Mouse (Mus musculus) liver, adult 2 months (tissue): Measurements from ENCODE around the gene Klk4. TPM values are rescaled to one million over a fixed set of nuclear protein-coding genes. Genes with fewer than 3 reads are reported as not detected.

Experiments
- DNase-seq: peaks from one replicate; pipeline ENCODE4 v3.0.0-alpha.2; 2011; ENCODE audit warnings: low read depth, low spot score; ENCODE audit errors: extremely low read depth
- H3K27ac ChIP-seq: fragments of 200-500 bp; replicated peaks from 2 replicates; pipeline ENCODE4 v1.5.1; 2012; ENCODE audit warnings: low read depth, mild to moderate bottlenecking, control low read depth, inconsistent platforms, low read length; ENCODE audit not compliant: insufficient read depth
- H3K27me3 ChIP-seq: fragments of 200-500 bp; 2 replicates; pipeline ENCODE4 v1.6.1; 2012; ENCODE audit warnings: mild to moderate bottlenecking, moderate library complexity, low read length, inconsistent platforms; ENCODE audit not compliant: control insufficient read depth, insufficient read depth
- H3K36me3 ChIP-seq: fragments of 200-500 bp; 2 replicates; pipeline ENCODE4 v1.6.1; 2012; ENCODE audit warnings: low read length, inconsistent platforms; ENCODE audit not compliant: control insufficient read depth, insufficient read depth
- H3K4me1 ChIP-seq: fragments of 200-500 bp; 2 replicates; pipeline ENCODE4 v1.6.1; 2011; ENCODE audit warnings: low read length; ENCODE audit not compliant: control insufficient read depth, insufficient read depth
- H3K4me3 ChIP-seq: fragments of 200-500 bp; 2 replicates; pipeline ENCODE4 v1.5.1; 2011; ENCODE audit warnings: low read depth, mild to moderate bottlenecking, control low read depth, low read length, moderate library complexity; ENCODE audit not compliant: insufficient read depth
- H3K79me2 ChIP-seq: fragments of 200-500 bp; 2 replicates; pipeline ENCODE4 v1.6.1; 2012; ENCODE audit warnings: inconsistent platforms, mild to moderate bottlenecking, low read length, moderate library complexity; ENCODE audit not compliant: control insufficient read depth, insufficient read depth
- H3K9ac ChIP-seq: fragments of 200-500 bp; 2 replicates; pipeline ENCODE4 v1.6.1; 2012; ENCODE audit warnings: low read depth, mild to moderate bottlenecking, control low read depth, inconsistent platforms, low read length
- CTCF ChIP-seq: fragments of 200-500 bp; IDR thresholded peaks from 2 replicates; pipeline ENCODE4 v1.5.1; 2011; ENCODE audit warnings: low read depth, low read length, control low read depth
- POLR2A ChIP-seq: fragments of 200-500 bp; IDR thresholded peaks from 2 replicates; pipeline ENCODE4 v1.6.1; 2011; ENCODE audit warnings: low read length, control low read depth; ENCODE audit not compliant: insufficient read depth; ENCODE audit errors: extremely low read depth
- WGBS: fragments of 180-500 bp; shearing (Covaris S2); methylation state at CpG from one replicate; pipeline ENCODE4 v1.1.7; 2018; 5-methylcytosine and 5-hydroxymethylcytosine counted together
- polyA plus RNA-seq: library from polyadenylated mRNA; depleted of rRNA; stranded (reverse); fragments of >200 nt; gene quantifications from 2 replicates; pipeline ENCODE4 v1.2.3, GENCODE M21; 2012
- total RNA-seq: library from RNA; depleted of rRNA; stranded (reverse); fragments of >200 nt; gene quantifications from 2 replicates; pipeline ENCODE4 v1.2.3, GENCODE M21; 2014

Gene Klk4
- total and polyA plus RNA-seq, 2 experiments: not detected

DNA sequence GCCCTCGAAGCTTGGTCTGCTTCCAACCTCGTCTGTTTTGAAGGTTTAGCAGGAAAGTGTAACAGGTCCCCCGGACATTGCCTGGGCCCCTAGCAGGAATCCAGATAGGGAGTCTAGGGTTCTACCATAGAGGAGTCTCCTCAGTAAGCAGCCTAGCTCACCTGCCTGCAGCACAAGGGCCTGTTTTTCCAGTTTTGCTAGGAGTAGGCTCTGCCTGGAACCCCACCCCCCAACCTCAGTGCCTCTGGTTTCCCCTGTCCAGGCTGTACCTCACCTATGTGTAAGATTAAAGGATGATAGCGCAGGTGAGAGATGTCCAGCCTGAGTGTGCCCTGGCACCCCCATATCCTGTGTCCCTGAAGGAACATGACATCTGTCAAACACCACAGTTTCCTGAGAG, 4.5 kb upstream of the Klk4 start:
- Histone ChIP-seq H3K36me3 (no peaks in the 10 kb centered on the region), H3K79me2 (no peaks in the 10 kb centered on the region), H3K9ac (no peak overlapping the region), H3K27me3 (no peaks in the 10 kb centered on the region), H3K27ac (no peak overlapping the region), H3K4me3 (no peak overlapping the region), H3K4me1 (no peaks in the 10 kb centered on the region)
- TF ChIP-seq POLR2A (no peak), CTCF (no peak)
- DNase-seq: no peak
- 62% methylated on average over 4 of the region's 4 CpGs for WGBS

- Histone ChIP-seq H3K36me3 (no peaks in the 10 kb centered on the region), H3K4me1 (no peaks in the 10 kb centered on the region), H3K27me3 (no peaks in the 10 kb centered on the region), H3K79me2 (no peaks in the 10 kb centered on the region), H3K4me3 (no peak overlapping the region), H3K9ac (no peak overlapping the region), H3K27ac (no peak overlapping the region)
- no peak for DNase-seq
- WGBS: 34% methylated on average over 1 of the region's 1 CpGs
- TF ChIP-seq CTCF (no peak), POLR2A (no peak)
Measured at GRCm38 (mm10) chr7:43878281-43878680, 2.7 kb upstream of the Klk4 start.

DNA sequence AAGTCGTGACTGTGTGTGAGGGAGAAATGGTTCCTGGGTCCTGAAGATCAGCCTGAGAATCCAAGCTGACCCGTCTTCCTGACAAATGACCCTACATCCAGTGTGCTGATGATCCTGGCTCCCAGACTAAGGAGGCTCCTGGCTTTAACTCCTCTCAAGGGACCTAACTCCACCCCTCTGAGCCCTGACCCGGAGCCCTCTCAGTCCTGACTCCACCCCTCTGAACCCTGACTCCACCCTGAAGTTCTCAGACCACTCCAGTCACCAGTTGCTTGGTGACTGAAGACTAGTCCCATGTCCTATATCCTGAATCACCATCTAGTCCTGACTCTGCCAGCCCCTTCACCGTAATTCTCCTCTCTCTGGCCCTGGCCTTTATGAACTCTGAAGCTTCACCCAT, 1.4 kb downstream of the Klk4 start:
- Histone ChIP-seq H3K27me3 (no peaks in the 10 kb centered on the region), H3K27ac (no peak overlapping the region), H3K4me1 (no peaks in the 10 kb centered on the region), H3K9ac (no peak overlapping the region), H3K79me2 (no peaks in the 10 kb centered on the region), H3K4me3 (no peak overlapping the region), H3K36me3 (no peaks in the 10 kb centered on the region)
- TF ChIP-seq CTCF (no peak), POLR2A (no peak)
- 27% methylated on average over 4 of the region's 4 CpGs for WGBS
- DNase-seq: no peak

DNA sequence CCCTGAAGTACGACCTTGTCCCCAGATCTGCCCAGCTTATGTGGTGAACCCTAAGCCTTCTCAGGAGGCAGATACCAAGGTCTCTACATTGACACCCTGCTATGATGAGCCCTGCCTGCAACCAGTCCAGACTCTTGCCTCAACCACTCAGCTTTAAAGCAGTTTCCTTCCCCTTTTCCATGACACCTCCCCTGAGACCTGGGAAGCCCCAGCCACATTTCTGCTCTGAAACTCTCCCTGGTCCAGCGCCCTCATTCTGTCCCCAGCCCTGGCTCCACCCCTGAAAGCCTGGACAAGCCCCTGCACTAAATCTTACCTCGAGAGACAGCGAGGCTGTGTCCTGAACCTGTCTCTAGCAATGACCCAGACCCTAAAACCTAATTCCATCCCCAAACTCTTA, 1.9 kb downstream of the Klk4 start:
- no peaks in the 10 kb centered on the region for H3K36me3 ChIP-seq
- DNase-seq: no peak
- no peak overlapping the region for H3K27ac ChIP-seq
- H3K4me1 ChIP-seq: no peaks in the 10 kb centered on the region
- H3K27me3 ChIP-seq: no peaks in the 10 kb centered on the region
- WGBS: 20% methylated on average over 4 of the region's 4 CpGs
- H3K4me3 ChIP-seq: no peak overlapping the region
- TF ChIP-seq CTCF (no peak), POLR2A (no peak)
- no peak overlapping the region for H3K9ac ChIP-seq
- no peaks in the 10 kb centered on the region for H3K79me2 ChIP-seq

GRCm38 (mm10) chr7:43883547-43883946, 2.6 kb downstream of the Klk4 start:
- Histone ChIP-seq H3K27ac (no peak overlapping the region), H3K27me3 (no peaks in the 10 kb centered on the region), H3K4me1 (no peaks in the 10 kb centered on the region), H3K79me2 (no peaks in the 10 kb centered on the region), H3K36me3 (no peaks in the 10 kb centered on the region), H3K9ac (no peak overlapping the region), H3K4me3 (no peak overlapping the region)
- 14% methylated on average over 14 of the region's 14 CpGs for WGBS
- peak; percentile 76 for TF ChIP-seq CTCF
- TF ChIP-seq POLR2A: no peak
- no peak for DNase-seq

- 31% methylated on average over 5 of the region's 5 CpGs for WGBS
- no peak for DNase-seq
- no peak overlapping the region for H3K9ac ChIP-seq
Measured at GRCm38 (mm10) chr7:43891365-43891764, 10.4 kb downstream of the Klk4 start.

More at GRCm38 (mm10) chr7:43891365-43891764, 10.4 kb downstream of the Klk4 start:
- TF ChIP-seq POLR2A (no peak), CTCF (no peak)
- Histone ChIP-seq H3K27me3 (no peaks in the 10 kb centered on the region), H3K79me2 (no peaks in the 10 kb centered on the region), H3K27ac (no peak overlapping the region), H3K4me1 (no peaks in the 10 kb centered on the region), H3K36me3 (no peaks in the 10 kb centered on the region), H3K4me3 (no peak overlapping the region)
